Mouse (Mus musculus): ENCODE measurements at regions not wholly inside any gene's neighbourhood (a gene's known extent, or its start where the extent isn't known, plus 50 kb on each side); places are given as distances from the start of the nearest gene placed in this dataset.

GRCm38 (mm10) chr1:82015341-82015740 lies 217.6 kb upstream of the Gm9747 start:
- H3K27me3 ChIP-seq (ENCODE audit: control insufficient read depth, insufficient read depth, insufficient read length): no peaks in the 10 kb centered on the region
- no peak for TF ChIP-seq CTCF (IDR thresholded peaks at IDR 0.05; ENCODE audit: control insufficient read depth, insufficient read depth, insufficient read length)
- TF ChIP-seq FOSL1 (IDR thresholded peaks at IDR 0.05; ENCODE audit: insufficient read depth, low read length, poor library complexity, severe bottlenecking): no peak
- no peak for TF ChIP-seq MYOG (IDR thresholded peaks at IDR 0.05; ENCODE audit: control insufficient read depth, extremely low read depth, insufficient read length)
- TF ChIP-seq USF1 (IDR thresholded peaks at IDR 0.05; ENCODE audit: low read depth): no peak
- no peak for TF ChIP-seq MYOD1 (IDR thresholded peaks at IDR 0.05; ENCODE audit: control insufficient read depth, insufficient read length, low read depth)
- TF ChIP-seq MAX (IDR thresholded peaks at IDR 0.05): no peak
- TF ChIP-seq CEBPB (IDR thresholded peaks at IDR 0.05; ENCODE audit: low read depth): no peak
- no peak overlapping the region for H3K4me3 ChIP-seq (ENCODE audit: insufficient read depth, poor library complexity, severe bottlenecking)
- no peaks in the 10 kb centered on the region for H3K36me3 ChIP-seq (ENCODE audit: control insufficient read depth, insufficient read depth)
- no peak overlapping the region for H3ac ChIP-seq (ENCODE audit: control insufficient read depth, insufficient read length, low read depth)
- H3K79me3 ChIP-seq (ENCODE audit: low read depth): no peaks in the 10 kb centered on the region
- H3K79me2 ChIP-seq (ENCODE audit: control insufficient read depth, insufficient read depth): no peaks in the 10 kb centered on the region

GRCm38 (mm10) chr1:82018701-82019404 lies 214.1 kb upstream of the Gm9747 start:
- H3ac ChIP-seq (ENCODE audit: control insufficient read depth, insufficient read length, low read depth): no peak overlapping the region
- no peaks in the 10 kb centered on the region for H3K79me3 ChIP-seq (ENCODE audit: low read depth)
- no peak overlapping the region for H3K4me3 ChIP-seq (ENCODE audit: insufficient read depth, poor library complexity, severe bottlenecking)
- no peaks in the 10 kb centered on the region for H3K36me3 ChIP-seq (ENCODE audit: control insufficient read depth, insufficient read depth)
- TF ChIP-seq MYOD1 (IDR thresholded peaks at IDR 0.05; ENCODE audit: control insufficient read depth, insufficient read length, low read depth) (no peak), CTCF (IDR thresholded peaks at IDR 0.05; ENCODE audit: control insufficient read depth, insufficient read depth, insufficient read length) (no peak), USF1 (IDR thresholded peaks at IDR 0.05; ENCODE audit: low read depth) (no peak), MYOG (IDR thresholded peaks at IDR 0.05; ENCODE audit: control insufficient read depth, extremely low read depth, insufficient read length) (no peak), CEBPB (IDR thresholded peaks at IDR 0.05; ENCODE audit: low read depth) (no peak), FOSL1 (IDR thresholded peaks at IDR 0.05; ENCODE audit: insufficient read depth, low read length, poor library complexity, severe bottlenecking) (no peak), MAX (IDR thresholded peaks at IDR 0.05) (no peak)
- H3K79me2 ChIP-seq (ENCODE audit: control insufficient read depth, insufficient read depth): no peaks in the 10 kb centered on the region
- no peaks in the 10 kb centered on the region for H3K27me3 ChIP-seq (ENCODE audit: control insufficient read depth, insufficient read depth, insufficient read length)

GRCm38 (mm10) chr1:82027761-82028160 lies 205.2 kb upstream of the Gm9747 start:
- TF ChIP-seq MYOD1 (IDR thresholded peaks at IDR 0.05; ENCODE audit: control insufficient read depth, insufficient read length, low read depth) (no peak), MYOG (IDR thresholded peaks at IDR 0.05; ENCODE audit: control insufficient read depth, extremely low read depth, insufficient read length) (no peak), CEBPB (IDR thresholded peaks at IDR 0.05; ENCODE audit: low read depth) (no peak), FOSL1 (IDR thresholded peaks at IDR 0.05; ENCODE audit: insufficient read depth, low read length, poor library complexity, severe bottlenecking) (no peak), MAX (IDR thresholded peaks at IDR 0.05) (no peak), CTCF (IDR thresholded peaks at IDR 0.05; ENCODE audit: control insufficient read depth, insufficient read depth, insufficient read length) (no peak), USF1 (IDR thresholded peaks at IDR 0.05; ENCODE audit: low read depth) (no peak)
- H3K4me3 ChIP-seq (ENCODE audit: insufficient read depth, poor library complexity, severe bottlenecking): no peak overlapping the region
- no peaks in the 10 kb centered on the region for H3K27me3 ChIP-seq (ENCODE audit: control insufficient read depth, insufficient read depth, insufficient read length)
- H3ac ChIP-seq (ENCODE audit: control insufficient read depth, insufficient read length, low read depth): no peak overlapping the region
- no peaks in the 10 kb centered on the region for H3K36me3 ChIP-seq (ENCODE audit: control insufficient read depth, insufficient read depth)
- no peaks in the 10 kb centered on the region for H3K79me2 ChIP-seq (ENCODE audit: control insufficient read depth, insufficient read depth)
- H3K79me3 ChIP-seq (ENCODE audit: low read depth): no peaks in the 10 kb centered on the region

GRCm38 (mm10) chr1:82031130-82031529 lies 201.8 kb upstream of the Gm9747 start:
- no peaks in the 10 kb centered on the region for H3K36me3 ChIP-seq (ENCODE audit: control insufficient read depth, insufficient read depth)
- H3ac ChIP-seq (ENCODE audit: control insufficient read depth, insufficient read length, low read depth): no peak overlapping the region
- H3K79me3 ChIP-seq (ENCODE audit: low read depth): no peaks in the 10 kb centered on the region
- H3K4me3 ChIP-seq (ENCODE audit: insufficient read depth, poor library complexity, severe bottlenecking): no peak overlapping the region
- H3K27me3 ChIP-seq (ENCODE audit: control insufficient read depth, insufficient read depth, insufficient read length): no peaks in the 10 kb centered on the region
- H3K79me2 ChIP-seq (ENCODE audit: control insufficient read depth, insufficient read depth): no peaks in the 10 kb centered on the region
- TF ChIP-seq MYOD1 (IDR thresholded peaks at IDR 0.05; ENCODE audit: control insufficient read depth, insufficient read length, low read depth): no peak
- TF ChIP-seq MAX (IDR thresholded peaks at IDR 0.05): no peak
- no peak for TF ChIP-seq FOSL1 (IDR thresholded peaks at IDR 0.05; ENCODE audit: insufficient read depth, low read length, poor library complexity, severe bottlenecking)
- TF ChIP-seq MYOG (IDR thresholded peaks at IDR 0.05; ENCODE audit: control insufficient read depth, extremely low read depth, insufficient read length): no peak
- TF ChIP-seq CEBPB (IDR thresholded peaks at IDR 0.05; ENCODE audit: low read depth): no peak
- no peak for TF ChIP-seq CTCF (IDR thresholded peaks at IDR 0.05; ENCODE audit: control insufficient read depth, insufficient read depth, insufficient read length)
- no peak for TF ChIP-seq USF1 (IDR thresholded peaks at IDR 0.05; ENCODE audit: low read depth)

- Histone ChIP-seq H3K79me3 (ENCODE audit: low read depth) (no peaks in the 10 kb centered on the region), H3K79me2 (ENCODE audit: control insufficient read depth, insufficient read depth) (no peaks in the 10 kb centered on the region), H3K4me3 (ENCODE audit: insufficient read depth, poor library complexity, severe bottlenecking) (no peak overlapping the region), H3K36me3 (ENCODE audit: control insufficient read depth, insufficient read depth) (no peaks in the 10 kb centered on the region), H3ac (ENCODE audit: control insufficient read depth, insufficient read length, low read depth) (no peak overlapping the region), H3K27me3 (ENCODE audit: control insufficient read depth, insufficient read depth, insufficient read length) (no peaks in the 10 kb centered on the region)
- TF ChIP-seq USF1 (IDR thresholded peaks at IDR 0.05; ENCODE audit: low read depth): no peak
- no peak for TF ChIP-seq CTCF (IDR thresholded peaks at IDR 0.05; ENCODE audit: control insufficient read depth, insufficient read depth, insufficient read length)
- no peak for TF ChIP-seq MYOD1 (IDR thresholded peaks at IDR 0.05; ENCODE audit: control insufficient read depth, insufficient read length, low read depth)
These were observed 200.5 kb upstream of the Gm9747 start for GRCm38 (mm10) chr1:82032410-82032809.

GRCm38 (mm10) chr1:82038171-82038570 lies 194.7 kb upstream of the Gm9747 start:
- no peaks in the 10 kb centered on the region for H3K79me3 ChIP-seq (ENCODE audit: low read depth)
- H3K36me3 ChIP-seq (ENCODE audit: control insufficient read depth, insufficient read depth): no peaks in the 10 kb centered on the region
- H3K79me2 ChIP-seq (ENCODE audit: control insufficient read depth, insufficient read depth): no peaks in the 10 kb centered on the region
- H3K4me3 ChIP-seq (ENCODE audit: insufficient read depth, poor library complexity, severe bottlenecking): no peak overlapping the region
- no peak for TF ChIP-seq MAX (IDR thresholded peaks at IDR 0.05)
- TF ChIP-seq MYOG (IDR thresholded peaks at IDR 0.05; ENCODE audit: control insufficient read depth, extremely low read depth, insufficient read length): no peak
- no peak for TF ChIP-seq CTCF (IDR thresholded peaks at IDR 0.05; ENCODE audit: control insufficient read depth, insufficient read depth, insufficient read length)
- TF ChIP-seq USF1 (IDR thresholded peaks at IDR 0.05; ENCODE audit: low read depth): no peak
- no peak for TF ChIP-seq MYOD1 (IDR thresholded peaks at IDR 0.05; ENCODE audit: control insufficient read depth, insufficient read length, low read depth)
- no peak for TF ChIP-seq CEBPB (IDR thresholded peaks at IDR 0.05; ENCODE audit: low read depth)
- no peak for TF ChIP-seq FOSL1 (IDR thresholded peaks at IDR 0.05; ENCODE audit: insufficient read depth, low read length, poor library complexity, severe bottlenecking)
- H3ac ChIP-seq (ENCODE audit: control insufficient read depth, insufficient read length, low read depth): no peak overlapping the region
- H3K27me3 ChIP-seq (ENCODE audit: control insufficient read depth, insufficient read depth, insufficient read length): no peaks in the 10 kb centered on the region
